Mouse (Mus musculus) lung, adult 10 weeks (tissue): ENCODE results near the gene Cttnbp2nl. TPM values are rescaled to one million over a fixed set of nuclear protein-coding genes. Genes with fewer than 3 reads are reported as not detected.

Source experiments
- polyA plus RNA-seq: library from polyadenylated mRNA; stranded (reverse); fragments of 350-450 nt; fragmentation: Illumina TruSeq; extraction: RNeasy Lipid Tissue Mini Kit (QIAGEN cat#74804); gene quantifications from one replicate; pipeline ENCODE4 v1.2.3, GENCODE M21; 2014; ENCODE audit warnings: low read depth, low replicate concordance; ENCODE audit not compliant: insufficient read depth

Gene Cttnbp2nl
- 30.6 TPM for polyA plus RNA-seq

DNA sequence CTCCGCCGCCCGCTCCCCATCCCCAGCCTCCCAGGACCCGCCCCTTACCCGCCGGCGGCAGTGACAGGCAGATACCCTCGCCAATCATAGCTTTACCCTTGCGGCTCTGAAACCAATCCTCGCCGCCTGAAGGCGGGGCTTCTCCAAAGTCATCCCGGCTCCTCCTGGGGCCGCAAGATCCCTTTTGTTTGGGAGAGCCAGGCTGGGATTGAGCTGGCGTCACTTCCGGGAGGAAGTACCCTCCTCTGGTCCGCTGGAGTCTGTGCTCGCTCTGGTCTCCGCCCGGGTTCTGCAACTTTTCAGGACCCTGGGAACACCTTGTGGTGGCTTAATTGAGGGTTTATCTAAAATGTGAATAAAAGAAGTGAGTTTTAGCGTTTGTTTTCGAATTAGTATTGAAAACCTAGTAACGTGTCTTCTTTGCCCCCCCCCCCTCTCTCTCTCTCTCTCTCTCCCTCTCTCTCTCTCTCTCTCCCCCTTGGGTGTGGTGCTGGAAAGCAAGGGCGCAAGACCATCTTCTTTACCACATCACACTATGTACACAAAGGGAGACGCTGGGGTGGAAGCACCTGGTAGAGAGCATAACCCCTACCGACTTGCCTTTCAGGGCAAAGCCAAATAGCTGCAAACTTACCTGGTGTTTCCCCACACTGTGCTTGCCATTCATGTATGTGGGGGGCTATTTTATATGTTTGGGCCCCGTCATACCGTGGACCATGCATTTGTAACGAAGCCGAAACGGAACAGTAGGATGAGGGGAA is at the start of gene Cttnbp2nl:
Gene Cttnbp2nl, minus strand, starts transcription at position 210 of the 761 bp plus-strand sequence.

DNA sequence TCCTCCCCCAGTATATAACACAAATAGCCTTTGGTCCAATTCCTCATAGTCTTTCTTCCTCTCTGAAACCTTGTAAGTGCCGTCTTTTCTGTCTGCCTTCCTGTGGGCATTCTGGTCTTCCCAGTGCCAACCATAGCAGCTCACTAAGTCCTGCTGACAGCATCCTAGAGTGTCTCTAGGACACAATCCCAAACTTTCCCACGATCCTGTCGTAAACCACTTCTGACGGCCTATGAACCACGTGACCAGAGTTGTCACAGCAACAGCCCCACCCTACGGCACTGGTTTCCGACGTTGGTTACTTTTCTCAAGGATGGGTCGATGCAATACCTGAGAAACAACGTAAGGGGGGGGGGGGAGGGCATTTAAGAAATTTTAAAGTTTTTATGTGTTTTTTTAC is 13.6 kb upstream of the Cttnbp2nl start, which contains the start of gene 4930564D02Rik:
Gene 4930564D02Rik, plus strand, starts transcription at position 301 of the 400 bp plus-strand sequence.

DNA sequence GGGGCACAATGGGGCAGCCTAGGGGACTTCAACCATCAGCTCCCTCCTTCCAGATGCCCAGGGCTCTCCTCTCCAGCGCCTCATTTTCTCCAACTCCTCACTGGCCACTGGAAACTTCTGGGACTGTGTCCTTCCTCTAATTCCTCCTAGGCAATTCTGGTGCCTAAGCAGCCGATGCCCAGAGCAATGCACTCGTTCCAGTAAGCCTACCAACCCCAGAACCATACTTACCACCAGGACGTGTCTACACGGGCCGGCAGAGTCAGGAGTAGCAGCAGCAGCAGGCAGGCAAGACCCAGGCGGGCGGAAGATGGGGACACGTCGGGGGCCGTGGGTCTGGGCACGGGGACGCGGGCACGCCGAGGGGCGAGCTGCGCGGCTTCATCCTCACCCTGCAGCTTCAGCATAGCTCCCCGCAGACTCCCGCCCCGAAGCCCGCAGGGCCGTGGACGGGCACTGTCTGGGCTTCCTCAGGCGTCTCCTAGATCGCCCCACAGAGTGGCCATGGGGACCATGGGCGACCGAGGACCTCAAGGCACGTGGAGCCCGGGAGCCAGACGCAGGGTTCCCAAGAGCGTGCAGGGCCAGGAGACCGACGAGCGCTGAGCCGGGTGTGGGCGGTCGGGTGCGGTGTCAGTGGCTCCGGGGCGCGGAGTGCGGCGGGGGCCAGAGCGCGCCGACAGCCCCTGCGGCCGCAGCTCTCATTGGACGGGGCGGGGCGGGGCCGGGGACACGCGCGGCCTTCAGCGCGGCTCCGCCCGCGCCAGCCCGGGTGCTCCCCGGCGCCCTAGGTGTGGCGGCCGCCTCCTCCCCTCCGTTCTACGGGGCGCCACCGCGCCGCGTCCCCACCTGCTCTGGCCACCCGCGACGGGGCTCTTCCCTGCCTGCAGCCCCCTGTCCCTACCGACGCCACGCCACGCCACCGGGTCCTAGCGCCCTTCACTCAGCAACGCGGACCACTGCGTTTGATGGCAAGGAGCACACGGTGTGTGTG is 91.6 kb downstream of the Cttnbp2nl start, which contains the start of gene Wnt2b:
Gene Wnt2b, minus strand, starts transcription at position 856 of the 994 bp plus-strand sequence.

Other genes starting within 250 kb of the Cttnbp2nl start
- 4.5 TPM for gene Mov10, start 234.6 kb downstream of the Cttnbp2nl start, polyA plus RNA-seq
- 14.6 TPM for gene St7l, start 189.1 kb downstream of the Cttnbp2nl start, polyA plus RNA-seq
- gene Capza1, start 188.6 kb downstream of the Cttnbp2nl start, polyA plus RNA-seq: 52.8 TPM
- gene Wnt2b, start 91.2 kb downstream of the Cttnbp2nl start, polyA plus RNA-seq: 1.5 TPM
- gene 4930564D02Rik, start 13.7 kb upstream of the Cttnbp2nl start, polyA plus RNA-seq: not detected